In the genomic region with DNA sequence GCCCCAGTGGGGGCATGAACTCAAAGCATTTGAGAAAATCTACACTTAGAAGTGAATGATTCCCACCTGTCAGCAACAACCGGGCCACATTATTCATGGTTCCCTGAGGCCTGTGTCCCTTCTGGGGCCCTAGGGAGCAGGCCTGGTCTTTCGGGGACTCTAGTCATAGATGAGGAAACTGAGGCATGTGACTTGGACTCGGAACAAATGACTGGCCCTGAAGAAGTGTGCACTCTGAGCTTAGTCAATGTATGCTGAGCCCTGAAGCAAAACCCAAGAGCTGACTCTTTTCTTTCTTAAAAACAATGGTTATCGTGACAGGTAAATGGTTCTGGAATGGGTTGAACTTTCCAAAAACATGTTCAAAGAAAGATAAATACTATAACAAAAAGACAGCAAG, we compare ENCODE assay signal across 28 mouse cellular contexts. TPM values are rescaled to one million over a fixed set of nuclear protein-coding genes. Genes with fewer than 3 reads are reported as not detected.
DNase-seq lines count a peak whose midpoint lies in the region; ATAC-seq and TF ChIP-seq lines count a peak whose summit lies in the region.
"Had no signal": no experiment of that assay in that cellular context is flagged by ENCODE, and none has a peak within 500 bp of the region (broad histone marks: within the 10 kb centered on the region; RNA-seq: fewer than 3 reads in every experiment).

No protein-coding gene starts in this region.

- no peak overlapping the region for H3K9ac ChIP-seq in hindbrain, embryonic 12.5 days
- 0 out of 2 replicates have a peak overlapping the region, but pooled peaks have one; percentile 48 for H3K9ac ChIP-seq in CH12.LX (ENCODE audit: insufficient read depth, low read depth)
- H3K9ac ChIP-seq: forebrain, embryonic 13.5 days; heart, embryonic 13.5 days; hindbrain, embryonic 13.5 days; intestine, embryonic 15.5 days had no signal

- no peak overlapping the region for H3K4me3 ChIP-seq in hindbrain, embryonic 10.5 days
- H3K4me3 ChIP-seq in hindbrain, embryonic 12.5 days: no peak overlapping the region
- no peak overlapping the region for H3K4me3 ChIP-seq in CH12.LX (replicated peaks in 1 of 3; ENCODE audit: low read depth in 2 of 3, low read length in 2 of 3, poor library complexity in 1 of 3)
- no peak overlapping the region for H3K4me3 ChIP-seq in myocyte
- H3K4me3 ChIP-seq: forebrain, embryonic 10.5 days; forebrain, embryonic 13.5 days; gastrocnemius, adult 2 months; heart, embryonic 10.5 days; heart, embryonic 13.5 days; hindbrain, embryonic 13.5 days; intestine, embryonic 15.5 days had no signal

- H3K27me3 ChIP-seq in hindbrain, embryonic 10.5 days (ENCODE audit: insufficient read depth, poor library complexity, severe bottlenecking): no peaks in the 10 kb centered on the region
- H3K27me3 ChIP-seq in hindbrain, embryonic 12.5 days: no peaks in the 10 kb centered on the region
- no peaks in the 10 kb centered on the region for H3K27me3 ChIP-seq in CH12.LX (replicated peaks)
- H3K27me3 ChIP-seq in myocyte (ENCODE audit: control insufficient read depth, insufficient read depth, insufficient read length): no peaks in the 10 kb centered on the region
- H3K27me3 ChIP-seq: forebrain, embryonic 13.5 days; heart, embryonic 13.5 days; hindbrain, embryonic 13.5 days; intestine, embryonic 15.5 days; Patski had no signal

- TF ChIP-seq CTCF in CH12.LX (conservative IDR thresholded peaks at IDR 0.05 in 1 of 2, IDR thresholded peaks at IDR 0.05 in 1 of 2; ENCODE audit: low read depth in 2 of 2, low read length in 2 of 2): no peak

- H3K4me1 ChIP-seq in hindbrain, embryonic 10.5 days (replicated peaks): peaks cover 14% of the 10 kb centered on the region
- H3K4me1 ChIP-seq in hindbrain, embryonic 12.5 days: peaks cover 7% of the 10 kb centered on the region
- H3K4me1 ChIP-seq in CH12.LX (ENCODE audit: control insufficient read depth in 1 of 2, insufficient read depth in 2 of 2): peaks cover 0 to 17% of the 10 kb centered on the region in 2 experiments; a peak in 2 of 4 replicates
- H3K4me1 ChIP-seq: heart, embryonic 10.5 days; intestine, embryonic 15.5 days had no signal

- no peak overlapping the region for H3ac ChIP-seq in myocyte (ENCODE audit: control insufficient read depth, insufficient read length)

- in situ Hi-C loops in CH12.LX (cut with MboI; ENCODE audit: low pct_ligation_motif_present, low pct_unique_long_range_greater_than_20kb, low sequenced_read_pairs): no loop called here

- DNase-seq in embryo, embryonic 10.5 days (ENCODE audit: low spot score): peak; percentile 19
- no peak for DNase-seq in embryo, embryonic 9.5 days (ENCODE audit: extremely low spot score)
- DNase-seq in hindbrain, embryonic 10.5 days (ENCODE audit: low spot score): no peak
- peak; percentile 71 for DNase-seq in CH12.LX (ENCODE audit: extremely low read depth)
- no peak for DNase-seq in frontal cortex, postnatal 14 days (ENCODE audit: low spot score in 2 of 2)
- DNase-seq: adrenal gland, adult 2 months; adrenal gland, postnatal 14 days; cerebellum, adult 11 months; cerebellum, adult 2 months; cerebellum, adult 9-11 months; cerebellum, postnatal 25 days; gastrocnemius, adult 2 months; gastrocnemius, postnatal 14 days; heart, adult 18-20 months; heart, postnatal 14 days; heart, postnatal 4 days had no signal

- 86% methylated on average over 4 of the region's 4 CpGs for WGBS in hindbrain, embryonic 10.5 days
- 81% methylated on average over 4 of the region's 4 CpGs for WGBS in hindbrain, embryonic 12.5 days

- no peaks in the 10 kb centered on the region for H3K9me3 ChIP-seq in hindbrain, embryonic 10.5 days
- H3K9me3 ChIP-seq in hindbrain, embryonic 12.5 days (replicated peaks): no peaks in the 10 kb centered on the region
- H3K9me3 ChIP-seq in CH12.LX (replicated peaks; ENCODE audit: low read length): no peaks in the 10 kb centered on the region
- H3K9me3 ChIP-seq: forebrain, embryonic 10.5 days; forebrain, embryonic 13.5 days; G1E; heart, embryonic 10.5 days; heart, embryonic 13.5 days; hindbrain, embryonic 13.5 days; intestine, embryonic 15.5 days had no signal

- no peaks in the 10 kb centered on the region for H3K36me3 ChIP-seq in hindbrain, embryonic 10.5 days
- no peaks in the 10 kb centered on the region for H3K36me3 ChIP-seq in hindbrain, embryonic 12.5 days
- H3K36me3 ChIP-seq in CH12.LX (replicated peaks in 1 of 2; ENCODE audit: control insufficient read depth in 1 of 2, insufficient read depth in 1 of 2, low read length in 1 of 2): no peaks in the 10 kb centered on the region
- no peaks in the 10 kb centered on the region for H3K36me3 ChIP-seq in myocyte (ENCODE audit: control insufficient read depth, insufficient read depth)
- H3K36me3 ChIP-seq: forebrain, embryonic 10.5 days; G1E; heart, embryonic 10.5 days; heart, embryonic 13.5 days; hindbrain, embryonic 13.5 days; intestine, embryonic 15.5 days had no signal

- H3K79me2 ChIP-seq in CH12.LX (replicated peaks; ENCODE audit: control insufficient read depth, extremely low read depth, insufficient read depth, poor library complexity, severe bottlenecking) (no peaks in the 10 kb centered on the region), myocyte (ENCODE audit: control insufficient read depth, insufficient read depth) (no peaks in the 10 kb centered on the region)

- dilution Hi-C loops in CH12.LX (cut with MboI; ENCODE audit: extremely low pct_ligation_motif_present, extremely low pct_unique_long_range_greater_than_20kb, low sequenced_read_pairs): no loop called here

- TF ChIP-seq POLR2A in CH12.LX (IDR thresholded peaks at IDR 0.05; ENCODE audit: low read depth, low read length): no peak
- no peak for TF ChIP-seq POLR2A in myocyte (IDR thresholded peaks at IDR 0.05; ENCODE audit: insufficient read length, low read depth)

- TF ChIP-seq EP300 in CH12.LX (IDR thresholded peaks at IDR 0.05; ENCODE audit: low read length): peak; percentile 76

- H3K27ac ChIP-seq in hindbrain, embryonic 10.5 days: peak overlapping the region; percentile 41; the same call in 1 of the 2 replicates
- H3K27ac ChIP-seq in hindbrain, embryonic 12.5 days: no peak overlapping the region
- no peak overlapping the region for H3K27ac ChIP-seq in CH12.LX (ENCODE audit: insufficient read depth, low read depth)
- H3K27ac ChIP-seq: forebrain, embryonic 10.5 days; forebrain, embryonic 13.5 days; gastrocnemius, adult 2 months; heart, embryonic 10.5 days; heart, embryonic 13.5 days; hindbrain, embryonic 13.5 days; intestine, embryonic 15.5 days had no signal

- no peak overlapping the region for H3K4me2 ChIP-seq in hindbrain, embryonic 12.5 days (replicated peaks)
- H3K4me2 ChIP-seq in CH12.LX (ENCODE audit: insufficient read depth, low read depth, poor library complexity, severe bottlenecking): peak overlapping the region; percentile 95
- peak overlapping the region; percentile 54 for H3K4me2 ChIP-seq in myocyte (ENCODE audit: low read depth)
- H3K4me2 ChIP-seq: forebrain, embryonic 13.5 days; heart, embryonic 13.5 days; hindbrain, embryonic 13.5 days; intestine, embryonic 15.5 days had no signal

- ATAC-seq in hindbrain, embryonic 12.5 days (ENCODE audit: low FRiP score): no peak
- ATAC-seq: forebrain, embryonic 13.5 days; forebrain, embryonic 16.5 days; hindbrain, embryonic 16.5 days; intestine, embryonic 15.5 days; Patski had no signal

- TF ChIP-seq RAD21 in CH12.LX (IDR thresholded peaks at IDR 0.05; ENCODE audit: low read depth, low read length): no peak

TF ChIP-seq in CH12.LX, 34 proteins besides CTCF, POLR2A, EP300 and RAD21:
- peak; percentile 45; the same call in 1 of the 2 replicates for TF ChIP-seq CHD2 (IDR thresholded peaks at IDR 0.05; ENCODE audit: low read length)
- no peak for TF ChIP-seq MAZ (IDR thresholded peaks at IDR 0.05; ENCODE audit: low read depth, low read length)
- 0 out of 2 replicates have a peak, but pooled peaks have one; percentile 43 for TF ChIP-seq MAX (IDR thresholded peaks at IDR 0.05; ENCODE audit: low read length)
- peak; percentile 75 for TF ChIP-seq JUND (conservative IDR thresholded peaks at IDR 0.05; ENCODE audit: low read depth, low read length)
- TF ChIP-seq BHLHE40 (IDR thresholded peaks at IDR 0.05; ENCODE audit: low read depth, low read length): peak; percentile 71
- no peak for TF ChIP-seq KAT2A (IDR thresholded peaks at IDR 0.05; ENCODE audit: insufficient replicate concordance, low read length)
- TF ChIP-seq JUN (IDR thresholded peaks at IDR 0.05; ENCODE audit: insufficient read depth, low read depth, low read length): peak; percentile 40; the same call in 1 of the 2 replicates
- peak; percentile 54; the same call in 1 of the 2 replicates for TF ChIP-seq ETS1 (conservative IDR thresholded peaks at IDR 0.05; ENCODE audit: low read depth, low read length)
- peak; percentile 26; the same call in 1 of the 2 replicates for TF ChIP-seq IRF4 (IDR thresholded peaks at IDR 0.05; ENCODE audit: low read depth, low read length)

TF ChIP-seq in myocyte, 11 proteins besides CTCF, POLR2A, EP300 and RAD21:
- TF ChIP-seq CEBPB (IDR thresholded peaks at IDR 0.05; ENCODE audit: insufficient read depth, poor library complexity, severe bottlenecking) (no peak), USF1 (IDR thresholded peaks at IDR 0.05; ENCODE audit: low read depth) (no peak), REST (IDR thresholded peaks at IDR 0.05; ENCODE audit: insufficient read depth, insufficient read length) (no peak), SRF (IDR thresholded peaks at IDR 0.05; ENCODE audit: control insufficient read depth, insufficient read length, low read depth) (no peak), MYOD1 (IDR thresholded peaks at IDR 0.05; ENCODE audit: control insufficient read depth in 1 of 3, insufficient read length in 2 of 3, low read depth in 2 of 3) (no peak)

RNA-seq across cellular contexts. Expression of a gene that starts 38.3 kb away (rescaled TPM):
- 23.7 and 25.1 TPM in 2 replicates for polyA plus RNA-seq in hindbrain, embryonic 10.5 days (2016; fragmentation: Nextera tagmentation; extraction: Ambion mirVana)
- polyA plus RNA-seq in hindbrain, embryonic 12.5 days (2016; fragmentation: Nextera tagmentation; extraction: Ambion mirVana): 18.9 TPM in 2 replicates
- total RNA-seq in CH12.LX (2012; rRNA removed) (6.0 and 6.5 TPM in 2 replicates), CH12.LX (2014; rRNA removed) (4.9 and 5.9 TPM in 2 replicates)
- polyA plus RNA-seq in CH12.LX (2012; ENCODE audit: insufficient read length, low read depth) (16.3 and 16.5 TPM in 2 replicates), myocyte (2012; fragmentation: generic; extraction: Trizol) (4.9 TPM)

Comparison
In these comparisons a context has a peak if more than half of its experiments do, and no peak if none do; other contexts are left out.
1. DNase-seq: peak in embryo, embryonic 10.5 days (single experiment) and CH12.LX (single experiment); none in embryo, embryonic 9.5 days (single experiment), hindbrain, embryonic 10.5 days (single experiment) and frontal cortex, postnatal 14 days (0 of 2).